Mouse (Mus musculus): ENCODE results near the gene Retn. TPM values are rescaled to one million over a fixed set of nuclear protein-coding genes. Genes with fewer than 3 reads are reported as not detected.

Retn gene
- polyA plus RNA-seq, 1 experiment, result 3.0 TPM

DNA sequence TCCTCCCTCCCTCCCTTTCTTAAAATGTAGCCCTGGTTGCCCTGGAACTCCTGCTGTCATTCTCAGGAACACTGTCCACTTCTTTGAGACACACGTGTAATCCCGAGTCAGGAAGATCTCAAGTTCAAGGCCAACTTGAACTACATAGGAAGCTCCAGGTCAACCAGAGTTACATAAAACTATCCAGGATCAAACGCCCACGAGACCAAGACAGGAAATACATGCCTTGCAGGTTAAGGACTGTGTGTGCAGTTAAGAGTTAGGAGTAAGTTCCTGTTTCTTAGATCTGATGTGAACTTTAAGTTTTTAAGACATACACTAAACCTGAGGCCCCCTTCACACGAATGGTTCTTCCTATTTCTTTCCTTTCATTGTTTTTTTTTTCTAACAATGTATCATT lies 28.6 kb upstream of the Retn start:
- WGBS, result 2% methylated on average over 5 of the region's 5 CpGs
- Histone ChIP-seq H3K4me3 (replicated peaks; ENCODE audit: control insufficient read depth, low read depth, low read length) (no peak overlapping the region), H3K27ac (ENCODE audit: control insufficient read depth, insufficient read depth, low read depth, low read length, poor library complexity) (no peak overlapping the region), H3K4me1 (ENCODE audit: control insufficient read depth, insufficient read depth, low read length) (peaks cover under 1% of the 10 kb centered on the region)
- TF ChIP-seq POLR2A (IDR thresholded peaks at IDR 0.05; ENCODE audit: borderline replicate concordance, control insufficient read depth, low read depth, low read length), result no peak
- no peak for TF ChIP-seq CTCF (IDR thresholded peaks at IDR 0.05; ENCODE audit: control insufficient read depth, insufficient read depth, low read length)

DNA sequence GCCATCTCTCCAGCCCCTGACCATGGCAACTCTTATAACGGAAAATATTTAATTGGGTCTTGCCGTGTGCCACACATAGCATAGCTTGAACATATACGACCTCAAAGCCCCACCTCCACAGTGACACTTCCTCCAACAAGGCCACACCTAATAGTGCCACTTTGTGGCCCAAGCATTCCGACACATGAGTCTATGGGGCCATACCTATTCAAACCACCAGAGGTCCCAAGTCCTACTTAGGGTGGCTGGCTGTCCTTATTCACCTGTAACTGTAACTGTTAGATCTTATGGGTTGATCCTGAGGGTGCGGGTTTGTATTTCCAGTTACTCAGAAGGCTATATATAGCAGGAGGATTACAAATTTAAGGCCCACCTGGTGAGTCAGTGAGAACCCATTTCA lies 27.6 kb upstream of the Retn start:
- no peak overlapping the region for H3K4me3 ChIP-seq (replicated peaks; ENCODE audit: control insufficient read depth, low read depth, low read length)
- no peak overlapping the region for H3K27ac ChIP-seq (ENCODE audit: control insufficient read depth, insufficient read depth, low read depth, low read length, poor library complexity)
- 55% methylated on average over 5 of the region's 5 CpGs for WGBS
- H3K4me1 ChIP-seq (ENCODE audit: control insufficient read depth, insufficient read depth, low read length), result no peaks in the 10 kb centered on the region; the same call in none of the 2 replicates
- TF ChIP-seq POLR2A (IDR thresholded peaks at IDR 0.05; ENCODE audit: borderline replicate concordance, control insufficient read depth, low read depth, low read length) (no peak), CTCF (IDR thresholded peaks at IDR 0.05; ENCODE audit: control insufficient read depth, insufficient read depth, low read length) (0 out of 2 replicates have a peak, but pooled peaks have one; percentile 32)

DNA sequence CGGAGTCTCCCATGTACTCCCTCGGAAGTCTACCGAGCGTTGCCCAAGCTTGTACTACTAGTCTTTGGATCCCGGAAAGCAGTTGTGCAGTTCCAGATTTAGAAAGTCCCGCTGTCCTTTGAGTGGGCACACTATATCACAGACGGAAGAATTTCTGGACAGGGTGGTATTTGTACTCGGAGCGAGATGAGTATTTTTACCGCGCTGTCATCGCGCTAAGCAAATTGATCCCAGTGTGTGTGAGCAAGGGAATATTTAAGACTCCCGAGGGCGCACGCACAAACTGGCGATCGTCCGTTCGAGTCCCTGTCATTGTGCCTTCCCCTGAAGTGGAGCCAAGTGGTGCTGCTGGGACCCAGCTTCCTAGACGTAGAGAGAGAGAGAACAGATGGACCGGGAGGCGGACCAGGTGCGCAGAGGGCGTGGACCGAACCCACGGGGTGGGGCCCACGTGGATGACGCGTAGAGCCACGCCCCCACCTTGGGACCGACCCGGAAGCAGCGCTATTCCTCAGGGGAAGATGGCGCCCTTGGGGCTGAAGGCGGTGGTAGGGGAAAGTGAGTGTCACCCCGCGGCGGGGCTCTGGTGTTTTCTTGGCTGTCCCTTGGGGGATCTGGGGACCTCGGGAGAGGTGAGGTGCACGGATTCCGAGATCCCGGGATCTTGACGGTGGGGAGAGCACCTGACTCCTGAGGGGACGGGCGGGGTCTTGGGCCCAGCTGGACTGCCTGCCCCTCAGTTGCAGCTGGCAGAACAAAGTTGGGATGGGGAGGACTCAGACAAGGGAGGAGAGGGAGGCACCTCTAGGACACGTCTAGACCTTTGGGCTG lies 24.7 kb upstream of the Retn start, which contains the start of gene Stxbp2:
TSS of gene Stxbp2 (plus strand) at position 309 of the 831 bp plus-strand sequence.
- TF ChIP-seq POLR2A (IDR thresholded peaks at IDR 0.05; ENCODE audit: borderline replicate concordance, control insufficient read depth, low read depth, low read length) (peak; percentile 85; the same call in 1 of the 2 replicates), CTCF (IDR thresholded peaks at IDR 0.05; ENCODE audit: control insufficient read depth, insufficient read depth, low read length) (no peak)

DNA sequence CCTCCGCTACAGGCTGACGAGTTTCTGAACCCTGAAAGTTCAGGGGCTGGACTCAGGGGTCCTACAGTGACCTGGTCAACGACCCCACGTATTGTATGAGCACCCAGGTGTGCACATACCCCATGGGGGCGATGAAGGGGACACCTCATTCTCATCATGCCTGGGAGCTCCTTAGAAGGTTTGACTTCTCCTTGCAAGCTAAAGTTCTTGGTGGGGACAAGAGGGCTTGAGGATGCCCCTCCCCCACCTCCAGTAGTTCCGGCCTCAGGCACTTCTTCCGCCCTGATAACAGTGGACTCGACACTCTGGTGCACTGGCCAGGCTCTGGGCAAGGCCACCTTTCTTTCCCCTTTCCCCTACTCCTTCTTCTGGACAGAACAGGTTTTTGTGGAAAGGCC lies 24.1 kb upstream of the Retn start:
- 4% methylated on average over 8 of the region's 8 CpGs for WGBS

More for the DNA sequence above, 24.7 kb upstream of the Retn start, which contains the start of gene Stxbp2:
- Histone ChIP-seq H3K4me3 (replicated peaks; ENCODE audit: control insufficient read depth, low read depth, low read length) (peak within 1 kb of the TSS; percentile 98), H3K27ac (ENCODE audit: control insufficient read depth, insufficient read depth, low read depth, low read length, poor library complexity) (peak within 1 kb of the TSS; percentile 77), H3K4me1 (ENCODE audit: control insufficient read depth, insufficient read depth, low read length) (no peaks in the 10 kb centered on the region; the same call in none of the 2 replicates)
- WGBS, result 3% methylated on average over 47 of the region's 47 CpGs

DNA sequence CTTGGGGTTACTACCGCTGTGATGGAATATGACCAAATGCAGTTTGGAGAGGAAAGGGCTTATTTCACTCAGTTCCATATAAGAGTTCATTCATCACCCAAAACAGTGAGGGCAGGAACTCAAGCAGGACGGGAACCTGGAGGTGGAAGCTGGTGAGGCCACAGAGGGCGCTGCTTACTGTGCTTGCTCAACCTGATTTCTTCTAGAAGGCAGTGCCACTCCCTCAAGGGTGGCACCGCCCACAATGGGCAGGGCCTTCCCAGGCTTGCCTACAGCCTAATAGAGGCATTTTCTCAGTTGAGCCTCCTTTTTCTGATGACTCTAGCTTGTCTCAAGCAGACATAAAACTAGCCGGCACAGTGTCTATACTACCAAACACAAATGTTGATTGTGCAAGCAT lies 9.8 kb upstream of the Retn start:
- 9% methylated on average over 5 of the region's 5 CpGs for WGBS
- no peak overlapping the region for H3K4me3 ChIP-seq (replicated peaks; ENCODE audit: control insufficient read depth, low read depth, low read length)
- no peak for TF ChIP-seq POLR2A (IDR thresholded peaks at IDR 0.05; ENCODE audit: borderline replicate concordance, control insufficient read depth, low read depth, low read length)
- peak; percentile 78 for TF ChIP-seq CTCF (IDR thresholded peaks at IDR 0.05; ENCODE audit: control insufficient read depth, insufficient read depth, low read length)
- peaks cover 1% of the 10 kb centered on the region; the same call in 1 of the 2 replicates for H3K4me1 ChIP-seq (ENCODE audit: control insufficient read depth, insufficient read depth, low read length)
- peak overlapping the region; percentile 84; the same call in 1 of the 2 replicates for H3K27ac ChIP-seq (ENCODE audit: control insufficient read depth, insufficient read depth, low read depth, low read length, poor library complexity)

More for the DNA sequence above, 24.1 kb upstream of the Retn start:
- Histone ChIP-seq H3K4me1 (ENCODE audit: control insufficient read depth, insufficient read depth, low read length) (no peaks in the 10 kb centered on the region; the same call in none of the 2 replicates), H3K4me3 (replicated peaks; ENCODE audit: control insufficient read depth, low read depth, low read length) (peak overlapping the region; percentile 98), H3K27ac (ENCODE audit: control insufficient read depth, insufficient read depth, low read depth, low read length, poor library complexity) (peak overlapping the region; percentile 77)
- TF ChIP-seq POLR2A (IDR thresholded peaks at IDR 0.05; ENCODE audit: borderline replicate concordance, control insufficient read depth, low read depth, low read length), result 0 out of 2 replicates have a peak, but pooled peaks have one; percentile 8
- no peak for TF ChIP-seq CTCF (IDR thresholded peaks at IDR 0.05; ENCODE audit: control insufficient read depth, insufficient read depth, low read length)

DNA sequence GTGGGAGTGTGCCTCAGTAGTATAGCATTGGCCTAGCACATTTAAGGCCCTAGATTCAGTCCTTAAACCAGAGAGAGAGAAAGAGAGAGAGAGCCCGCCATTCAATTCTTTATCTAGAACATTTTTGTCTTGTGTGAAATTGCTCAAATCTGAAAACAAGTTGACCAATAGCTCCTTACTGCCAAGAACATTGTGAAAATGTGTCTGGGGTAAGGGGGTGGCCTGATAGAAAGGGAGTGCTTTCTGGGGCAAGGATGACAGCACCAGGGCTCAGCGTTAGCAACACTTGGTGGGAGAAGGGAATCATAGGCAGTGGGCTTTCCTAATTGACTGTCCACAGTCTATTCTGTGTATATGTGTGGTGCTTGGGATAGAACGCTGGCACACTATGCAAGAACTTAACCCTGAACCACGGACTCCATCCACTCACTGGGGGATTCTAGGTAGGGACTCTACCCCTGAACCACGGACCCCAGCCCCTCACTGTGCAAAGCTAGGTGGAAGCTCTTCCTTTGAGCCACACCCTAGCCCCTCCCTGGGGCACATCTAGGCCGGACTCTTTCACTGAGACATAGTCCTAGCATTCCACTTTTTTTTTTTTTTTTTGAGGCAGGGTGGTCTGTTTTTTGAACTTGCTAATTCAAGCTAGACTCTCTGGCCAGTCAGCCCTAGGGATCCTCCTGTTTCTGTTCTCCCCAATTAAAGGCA lies 8.6 kb upstream of the Retn start:
- WGBS, result 51% methylated on average over 6 of the region's 6 CpGs
- TF ChIP-seq POLR2A (IDR thresholded peaks at IDR 0.05; ENCODE audit: borderline replicate concordance, control insufficient read depth, low read depth, low read length), result no peak
- no peak for TF ChIP-seq CTCF (IDR thresholded peaks at IDR 0.05; ENCODE audit: control insufficient read depth, insufficient read depth, low read length)
- Histone ChIP-seq H3K4me1 (ENCODE audit: control insufficient read depth, insufficient read depth, low read length) (peaks cover 1% of the 10 kb centered on the region; the same call in 1 of the 2 replicates), H3K4me3 (replicated peaks; ENCODE audit: control insufficient read depth, low read depth, low read length) (no peak overlapping the region), H3K27ac (ENCODE audit: control insufficient read depth, insufficient read depth, low read depth, low read length, poor library complexity) (peak overlapping the region; percentile 84)

DNA sequence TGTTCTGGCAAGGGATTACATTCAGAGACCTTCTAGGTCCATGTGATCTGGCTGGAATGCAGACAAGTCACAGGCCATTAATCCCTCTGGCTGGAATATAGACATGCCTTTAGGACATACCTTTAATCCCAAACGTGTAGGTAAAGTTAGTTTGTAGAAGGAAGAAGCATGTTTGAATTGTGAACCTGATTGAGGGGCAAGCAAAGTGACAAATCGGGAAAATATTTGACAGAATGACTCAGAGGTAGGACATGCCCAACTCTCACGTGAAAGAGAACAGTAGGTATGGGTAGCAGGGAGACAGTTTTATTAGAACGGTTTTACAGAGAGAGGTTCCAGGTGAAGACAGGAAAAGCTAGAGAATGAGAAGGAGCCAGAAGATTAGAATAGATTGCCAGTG lies 8.0 kb upstream of the Retn start:
- Histone ChIP-seq H3K4me1 (ENCODE audit: control insufficient read depth, insufficient read depth, low read length) (peaks cover 1% of the 10 kb centered on the region; the same call in 1 of the 2 replicates), H3K27ac (ENCODE audit: control insufficient read depth, insufficient read depth, low read depth, low read length, poor library complexity) (peak overlapping the region; percentile 20; the same call in 1 of the 2 replicates), H3K4me3 (replicated peaks; ENCODE audit: control insufficient read depth, low read depth, low read length) (no peak overlapping the region)
- 62% methylated on average over 4 of the region's 4 CpGs for WGBS
- TF ChIP-seq CTCF (IDR thresholded peaks at IDR 0.05; ENCODE audit: control insufficient read depth, insufficient read depth, low read length) (no peak), POLR2A (IDR thresholded peaks at IDR 0.05; ENCODE audit: borderline replicate concordance, control insufficient read depth, low read depth, low read length) (no peak)

DNA sequence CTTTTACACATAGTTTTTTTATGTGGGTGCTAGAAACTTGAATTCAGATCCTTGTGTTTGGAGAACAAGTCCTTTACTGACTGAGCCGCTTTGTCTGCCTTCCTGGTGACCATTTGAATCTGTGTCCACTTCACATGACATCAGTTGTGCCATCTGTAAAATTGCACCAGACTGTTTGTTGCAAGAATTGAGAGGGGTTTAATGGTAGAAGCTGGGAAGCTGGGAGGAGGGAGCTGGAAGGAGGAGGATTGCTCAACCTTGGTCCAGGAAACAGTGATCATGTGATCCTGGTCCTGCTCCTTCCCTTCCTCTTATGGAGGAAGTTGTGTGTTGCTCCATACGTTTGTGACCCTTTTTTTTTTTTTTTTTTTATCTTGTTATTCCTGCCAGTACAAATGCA lies 7.3 kb upstream of the Retn start:
- peak overlapping the region; percentile 90; the same call in 1 of the 2 replicates for H3K27ac ChIP-seq (ENCODE audit: control insufficient read depth, insufficient read depth, low read depth, low read length, poor library complexity)
- WGBS, result 25% methylated on average over 2 of the region's 2 CpGs
- TF ChIP-seq POLR2A (IDR thresholded peaks at IDR 0.05; ENCODE audit: borderline replicate concordance, control insufficient read depth, low read depth, low read length), result no peak
- no peak for TF ChIP-seq CTCF (IDR thresholded peaks at IDR 0.05; ENCODE audit: control insufficient read depth, insufficient read depth, low read length)
- H3K4me1 ChIP-seq (ENCODE audit: control insufficient read depth, insufficient read depth, low read length), result peaks cover 1% of the 10 kb centered on the region; the same call in 1 of the 2 replicates
- no peak overlapping the region for H3K4me3 ChIP-seq (replicated peaks; ENCODE audit: control insufficient read depth, low read depth, low read length)
